Comparison of ENCODE assay signal across 12 mouse cellular contexts in the genomic region with DNA sequence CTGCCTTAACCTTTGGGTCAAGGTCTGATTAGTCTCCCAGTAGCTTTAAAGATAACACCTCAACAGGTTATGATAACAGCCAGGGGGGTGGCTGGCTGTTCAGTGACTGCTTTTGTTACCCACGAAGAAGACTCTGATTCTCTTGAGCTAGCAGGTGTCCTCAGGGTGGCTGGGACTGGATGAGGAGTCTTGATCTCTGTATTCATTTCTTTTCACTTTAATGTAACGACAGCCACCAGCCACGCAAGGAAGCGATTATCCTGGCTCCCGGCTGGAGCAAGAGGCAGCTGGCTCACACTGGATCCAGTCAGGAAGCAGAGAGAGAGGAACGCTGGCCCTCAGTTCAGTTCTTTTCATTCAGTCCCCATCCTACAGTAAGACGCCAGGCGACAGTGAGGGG. TPM values are rescaled to one million over a fixed set of nuclear protein-coding genes. Genes with fewer than 3 reads are reported as not detected.
DNase-seq lines count a peak whose midpoint lies in the region; ATAC-seq and TF ChIP-seq lines count a peak whose summit lies in the region.
"Had no signal": no experiment of that assay in that cellular context is flagged by ENCODE, and none has a peak within 500 bp of the region (broad histone marks: within the 10 kb centered on the region; RNA-seq: fewer than 3 reads in every experiment).

No protein-coding gene starts in this region.

- 40% methylated on average over 8 of the region's 8 CpGs for WGBS in kidney, postnatal 0 days
- 52% methylated on average over 8 of the region's 8 CpGs for WGBS in intestine, embryonic 14.5 days
- WGBS in stomach, embryonic 16.5 days = 45% methylated on average over 8 of the region's 8 CpGs

- H3K27me3 ChIP-seq in kidney, postnatal 0 days (ENCODE audit: insufficient read depth, low read length) = no peaks in the 10 kb centered on the region
- H3K27me3 ChIP-seq in intestine, embryonic 14.5 days (replicated peaks; ENCODE audit: control insufficient read depth, insufficient read depth, low read length) = no peaks in the 10 kb centered on the region
- no peaks in the 10 kb centered on the region for H3K27me3 ChIP-seq in stomach, embryonic 16.5 days (ENCODE audit: control insufficient read depth, insufficient read depth, low read length)
- H3K27me3 ChIP-seq: hindbrain, embryonic 15.5 days; lung, embryonic 15.5 days had no signal

- ATAC-seq in kidney, postnatal 0 days (replicated peaks; ENCODE audit: low FRiP score, low read depth) = no peak
- no peak for ATAC-seq in intestine, embryonic 14.5 days (replicated peaks; ENCODE audit: low FRiP score, low TSS enrichment, low read depth)
- ATAC-seq in stomach, embryonic 16.5 days (ENCODE audit: insufficient read depth, low FRiP score) = no peak
- ATAC-seq in monocyte, adult 5-6 weeks (replicated peaks; ENCODE audit: insufficient number of reproducible peaks, low FRiP score, low TSS enrichment, poor library complexity, severe bottlenecking) = no peak

- no peaks in the 10 kb centered on the region for H3K9me3 ChIP-seq in kidney, postnatal 0 days (replicated peaks; ENCODE audit: low read length)
- H3K9me3 ChIP-seq in intestine, embryonic 14.5 days (ENCODE audit: control insufficient read depth, low read length) = no peaks in the 10 kb centered on the region
- H3K9me3 ChIP-seq in stomach, embryonic 16.5 days (replicated peaks; ENCODE audit: control insufficient read depth, low read length) = no peaks in the 10 kb centered on the region
- H3K9me3 ChIP-seq: hindbrain, embryonic 15.5 days; lung, embryonic 15.5 days had no signal

- no peaks in the 10 kb centered on the region for H3K36me3 ChIP-seq in kidney, postnatal 0 days (ENCODE audit: insufficient read depth, low read length)
- no peaks in the 10 kb centered on the region for H3K36me3 ChIP-seq in intestine, embryonic 14.5 days (ENCODE audit: control insufficient read depth, insufficient read depth, low read length)
- no peaks in the 10 kb centered on the region for H3K36me3 ChIP-seq in stomach, embryonic 16.5 days (ENCODE audit: control insufficient read depth, insufficient read depth, low read length)
- H3K36me3 ChIP-seq: hindbrain, embryonic 15.5 days; lung, embryonic 15.5 days had no signal

- no peak for TF ChIP-seq CTCF in kidney, postnatal 0 days (IDR thresholded peaks at IDR 0.05; ENCODE audit: low read depth)

- no peak overlapping the region for H3K9ac ChIP-seq in kidney, postnatal 0 days (ENCODE audit: low read depth, low read length)
- no peak overlapping the region for H3K9ac ChIP-seq in intestine, embryonic 14.5 days (ENCODE audit: low read length)
- H3K9ac ChIP-seq in stomach, embryonic 16.5 days (ENCODE audit: low read length) = no peak overlapping the region
- H3K9ac ChIP-seq: hindbrain, embryonic 15.5 days; lung, embryonic 15.5 days had no signal

- H3K4me2 ChIP-seq in kidney, postnatal 0 days (ENCODE audit: low read length) = no peak overlapping the region
- no peak overlapping the region for H3K4me2 ChIP-seq in intestine, embryonic 14.5 days (ENCODE audit: low read length)
- H3K4me2 ChIP-seq in stomach, embryonic 16.5 days (ENCODE audit: low read depth, low read length) = no peak overlapping the region

- H3K27ac ChIP-seq in kidney, postnatal 0 days = peak overlapping the region; percentile 91
- no peak overlapping the region; the same call in 1 of the 2 replicates for H3K27ac ChIP-seq in intestine, embryonic 14.5 days (ENCODE audit: low read depth)
- peak overlapping the region; percentile 15; the same call in 1 of the 2 replicates for H3K27ac ChIP-seq in stomach, embryonic 16.5 days (ENCODE audit: low read length)

- peak; percentile 87 for DNase-seq in heart, adult 11 months
- no peak for DNase-seq in heart, postnatal 4 days
- DNase-seq in kidney, postnatal 0 days (ENCODE audit: low spot score) = no peak
- DNase-seq in kidney, adult 11 months = no peak
- peak; percentile 55 for DNase-seq in intestine, embryonic 14.5 days (ENCODE audit: low spot score)
- no peak for DNase-seq in gastrocnemius, adult 8-10 months (ENCODE audit: low spot score in 2 of 2)
- DNase-seq: cerebellum, postnatal 14 days; layer of hippocampus, postnatal 36 days had no signal

- no peak overlapping the region for H3K4me3 ChIP-seq in kidney, postnatal 0 days (replicated peaks; ENCODE audit: low read depth, low read length)
- no peak overlapping the region for H3K4me3 ChIP-seq in intestine, embryonic 14.5 days (ENCODE audit: low read depth, low read length)
- no peak overlapping the region for H3K4me3 ChIP-seq in stomach, embryonic 16.5 days (replicated peaks; ENCODE audit: low read length)

- peaks cover 10% of the 10 kb centered on the region for H3K4me1 ChIP-seq in kidney, postnatal 0 days (replicated peaks; ENCODE audit: insufficient read depth, low read length)
- peaks cover 20% of the 10 kb centered on the region for H3K4me1 ChIP-seq in intestine, embryonic 14.5 days (replicated peaks; ENCODE audit: control insufficient read depth, insufficient read depth, low read length)
- H3K4me1 ChIP-seq in stomach, embryonic 16.5 days (ENCODE audit: control insufficient read depth, insufficient read depth, low read length) = peaks cover 19% of the 10 kb centered on the region

RNA-seq across cellular contexts. Expression of gene Slc12a9, which starts 3.8 kb away (rescaled TPM):
- 1 to 10 TPM; 5.0 to 5.5 TPM for total RNA-seq in heart, postnatal 4 days (2021)
- polyA plus RNA-seq in kidney, postnatal 0 days (2015; fragmentation: Nextera tagmentation; extraction: Ambion mirVana) = 11.8 and 12.0 TPM in 2 replicates
- polyA plus RNA-seq in intestine, embryonic 14.5 days (2014; fragmentation: Nextera tagmentation; extraction: Ambion mirVana) = 7.9 and 9.5 TPM in 2 replicates
- 12.6 and 13.7 TPM in 2 replicates for polyA plus RNA-seq in stomach, embryonic 16.5 days (2015; fragmentation: Nextera tagmentation; extraction: Ambion mirVana)
- total RNA-seq in monocyte, adult 5-6 weeks (2017) = 24.2 to 30.4 TPM (median 25.2 TPM) in 3 replicates
- total RNA-seq in gastrocnemius, adult 8-10 months (2022) = 1 to 10 TPM; 1.7 to 3.6 (median 1.9) TPM

RNA-seq across cellular contexts. Expression of gene Ephb4, which starts 12.7 kb away (rescaled TPM):
- 100 to 1,000 TPM; 102 to 108 TPM for total RNA-seq in heart, postnatal 4 days (2021)
- 38.1 and 40.5 TPM in 2 replicates for polyA plus RNA-seq in kidney, postnatal 0 days (2015; fragmentation: Nextera tagmentation; extraction: Ambion mirVana)
- 48.2 and 51.3 TPM in 2 replicates for polyA plus RNA-seq in intestine, embryonic 14.5 days (2014; fragmentation: Nextera tagmentation; extraction: Ambion mirVana)
- polyA plus RNA-seq in stomach, embryonic 16.5 days (2015; fragmentation: Nextera tagmentation; extraction: Ambion mirVana) = 31.3 and 31.6 TPM in 2 replicates
- not detected in 3 replicates for total RNA-seq in monocyte, adult 5-6 weeks (2017)
- total RNA-seq in gastrocnemius, adult 8-10 months (2022) = 10 to 100 TPM in 1 of 4 experiments, 1 to 10 TPM in 3; 6.9 to 10.7 (median 8.6) TPM

RNA-seq across cellular contexts. Expression of gene Trip6, which starts 23.0 kb away (rescaled TPM):
- 10 to 100 TPM; 32.5 to 36.0 TPM for total RNA-seq in heart, postnatal 4 days (2021)
- polyA plus RNA-seq in kidney, postnatal 0 days (2015; fragmentation: Nextera tagmentation; extraction: Ambion mirVana) = 74.8 and 75.6 TPM in 2 replicates
- polyA plus RNA-seq in intestine, embryonic 14.5 days (2014; fragmentation: Nextera tagmentation; extraction: Ambion mirVana) = 73.3 and 77.7 TPM in 2 replicates
- 77.6 and 77.8 TPM in 2 replicates for polyA plus RNA-seq in stomach, embryonic 16.5 days (2015; fragmentation: Nextera tagmentation; extraction: Ambion mirVana)
- total RNA-seq in monocyte, adult 5-6 weeks (2017) = 2.7 to 4.0 TPM (median 3.2 TPM) in 3 replicates
- total RNA-seq in gastrocnemius, adult 8-10 months (2022) = 1 to 10 TPM; 1.4 to 3.9 (median 2.1) TPM

RNA-seq across cellular contexts. Expression of gene Srrt, which starts 29.7 kb away (rescaled TPM):
- 100 to 1,000 TPM; 108 to 119 TPM for total RNA-seq in heart, postnatal 4 days (2021)
- 68.0 and 77.7 TPM in 2 replicates for polyA plus RNA-seq in kidney, postnatal 0 days (2015; fragmentation: Nextera tagmentation; extraction: Ambion mirVana)
- polyA plus RNA-seq in intestine, embryonic 14.5 days (2014; fragmentation: Nextera tagmentation; extraction: Ambion mirVana) = 118 and 122 TPM in 2 replicates
- polyA plus RNA-seq in stomach, embryonic 16.5 days (2015; fragmentation: Nextera tagmentation; extraction: Ambion mirVana) = 113 and 116 TPM in 2 replicates
- total RNA-seq in monocyte, adult 5-6 weeks (2017) = 250 to 289 TPM (median 261 TPM) in 3 replicates
- 10 to 100 TPM; 30.0 to 37.2 (median 34.0) TPM for total RNA-seq in gastrocnemius, adult 8-10 months (2022)

RNA-seq across cellular contexts. Expression of gene Ufsp1, which starts 42.8 kb away (rescaled TPM):
- 1 to 10 TPM; 7.5 to 8.0 TPM for total RNA-seq in heart, postnatal 4 days (2021)
- 11.4 and 12.8 TPM in 2 replicates for polyA plus RNA-seq in kidney, postnatal 0 days (2015; fragmentation: Nextera tagmentation; extraction: Ambion mirVana)
- 8.9 and 10.6 TPM in 2 replicates for polyA plus RNA-seq in intestine, embryonic 14.5 days (2014; fragmentation: Nextera tagmentation; extraction: Ambion mirVana)
- polyA plus RNA-seq in stomach, embryonic 16.5 days (2015; fragmentation: Nextera tagmentation; extraction: Ambion mirVana) = 7.3 and 8.6 TPM in 2 replicates
- total RNA-seq in monocyte, adult 5-6 weeks (2017) = 0.64 to 3.0 TPM (median 1.2 TPM) in 3 replicates
- total RNA-seq in gastrocnemius, adult 8-10 months (2022) = 10 to 100 TPM; 14.6 to 22.7 (median 19.1) TPM

Comparison
In these comparisons a context has a peak if more than half of its experiments do, and no peak if none do; other contexts are left out.
1. DNase-seq: peak in heart, adult 11 months (single experiment) and intestine, embryonic 14.5 days (single experiment); none in heart, postnatal 4 days (single experiment), kidney, postnatal 0 days (single experiment), kidney, adult 11 months (single experiment) and gastrocnemius, adult 8-10 months (0 of 2).
2. RNA of gene Ephb4, which starts 12.7 kb away (total RNA-seq): 102 to 108 TPM in heart, postnatal 4 days; 6.9 to 10.7 TPM in gastrocnemius, adult 8-10 months and not detected in monocyte, adult 5-6 weeks; every median in the first group is over 4 times any median in the second.